Mouse (Mus musculus) kidney, embryonic 16.5 days (tissue): Measurements from ENCODE around the gene Ap1s2. TPM values are rescaled to one million over a fixed set of nuclear protein-coding genes. Genes with fewer than 3 reads are reported as not detected.

ENCODE experiments used
- ATAC-seq: fragments of 200-750 bp; cut with Nextera tagmentation; 2 replicates; pipeline ENCODE4 v1.8.0; 2017; ENCODE audit warnings: moderate TSS enrichment; ENCODE audit not compliant: low FRiP score, low TSS enrichment
- H3K27ac ChIP-seq: fragments of 300-500 bp; sonication (generic); 2 replicates; pipeline ENCODE4 v1.5.1; 2014; ENCODE audit warnings: low read length
- H3K27me3 ChIP-seq: fragments of 300-500 bp; sonication (generic); 2 replicates; pipeline ENCODE4 v1.6.1; 2014; ENCODE audit warnings: low read length, control low read depth, mixed read lengths; ENCODE audit not compliant: insufficient read depth
- H3K36me3 ChIP-seq: fragments of 300-500 bp; sonication (generic); 2 replicates; pipeline ENCODE4 v1.6.1; 2014; ENCODE audit warnings: low read length, control low read depth, mixed read lengths; ENCODE audit not compliant: insufficient read depth
- H3K4me1 ChIP-seq: fragments of 300-500 bp; sonication (generic); 2 replicates; pipeline ENCODE4 v1.6.1; 2014; ENCODE audit warnings: low read length, control low read depth, mixed read lengths; ENCODE audit not compliant: insufficient read depth
- H3K4me2 ChIP-seq: fragments of 300-500 bp; sonication (generic); replicated peaks from 2 replicates; pipeline ENCODE4 v1.6.1; 2014; ENCODE audit warnings: low read depth, low read length
- H3K4me3 ChIP-seq: fragments of 300-500 bp; sonication (generic); 2 replicates; pipeline ENCODE4 v1.5.1; 2014; ENCODE audit warnings: mild to moderate bottlenecking, low read length
- H3K9ac ChIP-seq: fragments of 300-500 bp; sonication (generic); replicated peaks from 2 replicates; pipeline ENCODE4 v1.6.1; 2014; ENCODE audit warnings: low read length
- H3K9me3 ChIP-seq: fragments of 300-500 bp; sonication (generic); 2 replicates; pipeline ENCODE4 v1.6.1; 2016; ENCODE audit warnings: low read length, control low read depth
- WGBS: fragments of 180-500 bp; shearing (Covaris S2); extraction: QIAGEN DNeasy Blood & Tissue Kit; methylation state at CpG from one replicate; pipeline ENCODE4 v1.1.7; 2014; 5-methylcytosine and 5-hydroxymethylcytosine counted together
- polyA plus RNA-seq: library from polyadenylated mRNA; unstranded; fragments of >200 nt; fragmentation: Nextera tagmentation; extraction: Ambion mirVana; gene quantifications from 2 replicates; pipeline ENCODE4 v1.2.1, GENCODE M21; 2015

Gene Ap1s2
- polyA plus RNA-seq, 1 experiment from 2014 or later, result 22.3 TPM

GRCm38 (mm10) chrX:163957381-163957780, 48.6 kb downstream of the Ap1s2 start:
- H3K4me3 ChIP-seq, result peak overlapping the region; percentile 74
- peak overlapping the region; percentile 99 for H3K27ac ChIP-seq

DNA sequence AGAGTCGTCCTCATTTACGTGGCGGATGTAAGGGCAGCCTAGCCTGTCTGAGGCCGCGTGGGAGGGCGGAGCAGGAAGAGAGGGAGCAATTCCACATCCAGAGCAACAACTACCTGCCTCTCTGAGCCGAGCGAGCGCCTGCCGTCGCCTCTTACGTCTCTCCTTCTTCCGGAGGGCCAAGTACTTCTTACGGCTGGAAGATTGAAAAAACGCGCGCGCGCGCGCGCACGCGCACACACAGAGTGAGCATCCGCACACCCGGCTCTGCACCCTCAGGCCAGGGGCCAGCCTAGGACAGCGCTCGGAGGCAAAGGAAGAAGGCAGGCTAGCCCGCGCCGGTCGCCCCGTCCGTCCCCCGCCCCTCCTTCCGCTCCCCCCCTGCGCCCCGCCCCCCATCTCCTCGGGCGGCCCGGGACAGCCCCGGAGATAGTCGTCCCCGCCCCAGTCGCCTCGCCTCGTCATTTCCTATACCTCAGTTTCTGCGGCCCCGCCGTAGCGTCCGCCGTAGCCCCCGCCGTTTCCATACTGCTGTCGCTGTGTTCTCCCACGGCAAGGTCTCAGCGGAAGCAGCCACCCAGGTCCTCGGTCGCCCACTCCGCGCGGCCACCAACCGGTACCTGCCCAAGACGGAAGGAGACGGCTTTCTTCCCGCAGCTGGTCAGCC, 49.1 kb downstream of the Ap1s2 start:
- peaks cover 18% of the 10 kb centered on the region; the same call in 1 of the 2 replicates for H3K36me3 ChIP-seq
- peak overlapping the region; percentile 60 for H3K4me2 ChIP-seq
- ATAC-seq, result peak; percentile 94
- peak overlapping the region; percentile 74 for H3K4me3 ChIP-seq
- peak overlapping the region; percentile 85 for H3K9ac ChIP-seq
- H3K9me3 ChIP-seq, result no peaks in the 10 kb centered on the region; the same call in 1 of the 2 replicates
- H3K4me1 ChIP-seq, result 0 out of 2 replicates have a peak, but pooled peaks cover 3% of the 10 kb centered on the region
- peaks cover 5% of the 10 kb centered on the region; the same call in 1 of the 2 replicates for H3K27me3 ChIP-seq
- H3K27ac ChIP-seq, result peak overlapping the region; percentile 99
- WGBS, result 30% methylated on average over 44 of the region's 67 CpGs

More at GRCm38 (mm10) chrX:163957381-163957780, 48.6 kb downstream of the Ap1s2 start:
- Histone ChIP-seq H3K9ac (peak overlapping the region; percentile 85), H3K27me3 (peaks cover 5% of the 10 kb centered on the region; the same call in 1 of the 2 replicates), H3K4me2 (peak overlapping the region; percentile 60), H3K4me1 (0 out of 2 replicates have a peak, but pooled peaks cover 3% of the 10 kb centered on the region), H3K36me3 (peaks cover 18% of the 10 kb centered on the region; the same call in 1 of the 2 replicates), H3K9me3 (no peaks in the 10 kb centered on the region; the same call in 1 of the 2 replicates)
- WGBS, result 37% methylated on average over 12 of the region's 12 CpGs
- no peak for ATAC-seq

- Histone ChIP-seq H3K9ac (peak within 1 kb of the TSS; percentile 85), H3K9me3 (peaks cover under 1% of the 10 kb centered on the region; the same call in 1 of the 2 replicates), H3K4me3 (peak within 1 kb of the TSS; percentile 74), H3K27me3 (peaks cover 5% of the 10 kb centered on the region; the same call in 1 of the 2 replicates), H3K4me1 (0 out of 2 replicates have a peak, but pooled peaks cover 3% of the 10 kb centered on the region), H3K4me2 (peak within 1 kb of the TSS; percentile 60), H3K36me3 (peaks cover 13% of the 10 kb centered on the region; the same call in 1 of the 2 replicates), H3K27ac (peak within 1 kb of the TSS; percentile 99)
- 11% methylated on average over 29 of the region's 29 CpGs for WGBS
- ATAC-seq, result peak; percentile 95
These were observed 49.7 kb downstream of the Ap1s2 start, which contains the start of gene Zrsr2 for GRCm38 (mm10) chrX:163958467-163958875. Gene Zrsr2 (minus strand): TSS chrX:163958661.

DNA sequence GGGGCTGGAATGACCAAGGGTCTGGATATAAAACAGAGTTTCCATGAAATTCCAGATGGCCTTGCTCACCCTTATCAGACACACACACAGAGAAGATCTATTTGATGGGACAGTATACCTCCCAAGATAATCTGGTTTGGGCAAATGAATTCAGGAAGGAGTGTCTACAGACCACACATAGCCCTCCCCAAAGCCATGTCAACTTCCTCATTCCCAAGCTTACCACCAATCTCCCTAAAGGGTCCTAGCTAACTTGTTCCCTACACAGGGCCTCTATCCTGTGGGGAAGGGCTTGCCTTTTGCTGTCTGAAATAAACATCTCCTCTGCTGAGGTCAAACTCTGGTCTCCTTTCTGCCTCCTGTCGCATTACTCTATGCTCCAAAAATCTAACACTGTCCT, 72.3 kb downstream of the Ap1s2 start:
- H3K4me2 ChIP-seq, result no peak overlapping the region
- 93% methylated on average over 1 of the region's 1 CpGs for WGBS
- H3K36me3 ChIP-seq, result no peaks in the 10 kb centered on the region
- peaks cover 2% of the 10 kb centered on the region; the same call in 1 of the 2 replicates for H3K27me3 ChIP-seq
- no peak for ATAC-seq
- H3K9me3 ChIP-seq, result no peaks in the 10 kb centered on the region
- no peaks in the 10 kb centered on the region for H3K4me1 ChIP-seq
- no peak overlapping the region for H3K9ac ChIP-seq
- H3K4me3 ChIP-seq, result no peak overlapping the region
- no peak overlapping the region for H3K27ac ChIP-seq

- Histone ChIP-seq H3K9me3 (no peaks in the 10 kb centered on the region), H3K27ac (no peak overlapping the region), H3K9ac (no peak overlapping the region), H3K36me3 (no peaks in the 10 kb centered on the region), H3K27me3 (peaks cover 2% of the 10 kb centered on the region; the same call in 1 of the 2 replicates), H3K4me1 (no peaks in the 10 kb centered on the region), H3K4me2 (no peak overlapping the region), H3K4me3 (no peak overlapping the region)
- WGBS, result 54% methylated on average over 4 of the region's 4 CpGs
- no peak for ATAC-seq
These were observed 72.7 kb downstream of the Ap1s2 start for GRCm38 (mm10) chrX:163981500-163981899.

DNA sequence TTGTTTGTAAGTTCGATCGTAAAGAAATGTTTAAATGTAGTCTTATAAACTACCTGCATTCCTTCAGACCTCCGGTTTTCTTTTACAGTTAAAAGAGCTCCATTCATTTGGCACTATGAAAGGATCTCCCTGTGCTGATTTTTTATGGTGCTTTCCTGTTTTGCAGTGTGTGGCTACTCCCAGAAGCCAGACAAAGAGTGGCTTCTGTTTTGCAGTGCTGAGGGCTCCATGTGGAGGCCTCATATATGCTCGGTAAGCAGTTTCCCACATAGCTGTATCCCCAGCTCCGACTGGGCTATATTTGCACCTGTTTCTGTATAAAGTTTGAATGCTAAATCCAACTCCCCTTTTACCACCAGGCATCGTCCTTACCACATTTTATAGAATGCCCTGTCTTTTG, 73.3 kb downstream of the Ap1s2 start:
- H3K4me3 ChIP-seq, result no peak overlapping the region
- peaks cover 2% of the 10 kb centered on the region; the same call in 1 of the 2 replicates for H3K27me3 ChIP-seq
- no peak overlapping the region for H3K9ac ChIP-seq
- no peak overlapping the region for H3K4me2 ChIP-seq
- WGBS, result 78% methylated on average over 6 of the region's 6 CpGs
- H3K4me1 ChIP-seq, result no peaks in the 10 kb centered on the region
- H3K36me3 ChIP-seq, result no peaks in the 10 kb centered on the region
- no peaks in the 10 kb centered on the region for H3K9me3 ChIP-seq
- no peak for ATAC-seq
- H3K27ac ChIP-seq, result no peak overlapping the region

Other genes starting within 250 kb of the Ap1s2 start
- gene Rnf138rt1, start 147.7 kb upstream of the Ap1s2 start, polyA plus RNA-seq, result not detected in 2 replicates
- 49.1 and 59.8 TPM in 2 replicates for gene Zrsr2, start 49.6 kb downstream of the Ap1s2 start, polyA plus RNA-seq
- 2.3 and 2.4 TPM in 2 replicates for gene Car5b, start 119.0 kb downstream of the Ap1s2 start, polyA plus RNA-seq
- 27.8 and 31.8 TPM in 2 replicates for gene Siah1b, start 167.5 kb downstream of the Ap1s2 start, polyA plus RNA-seq
- 131 and 161 TPM in 2 replicates for gene Cltrn, start 179.8 kb downstream of the Ap1s2 start, polyA plus RNA-seq
- gene Ace2, start 230.3 kb downstream of the Ap1s2 start, polyA plus RNA-seq, result 66.1 and 73.0 TPM in 2 replicates